In the genomic region with DNA sequence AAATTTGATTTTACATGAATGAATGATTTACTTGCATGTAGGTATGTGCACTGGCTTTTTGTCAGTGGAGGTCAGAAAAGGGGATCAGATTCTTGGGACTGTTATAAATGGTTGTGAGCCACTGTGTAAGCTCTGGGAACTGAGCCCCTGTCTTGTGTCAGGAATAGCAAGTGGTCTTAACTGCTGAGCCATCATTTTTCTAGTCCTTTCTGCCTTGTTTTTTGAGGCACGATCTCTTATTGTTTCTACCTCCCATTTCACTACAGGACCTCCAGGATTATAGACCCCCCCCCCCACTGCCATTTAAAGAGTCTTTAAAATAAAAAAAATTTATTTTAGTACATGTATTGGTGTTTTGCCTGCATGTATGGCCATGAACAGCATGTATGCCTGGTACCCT, we compare ENCODE assay signal across 18 mouse cellular contexts.
"Had no signal": no experiment of that assay in that cellular context is flagged by ENCODE, and none has a peak within 500 bp of the region (broad histone marks: within the 10 kb centered on the region; RNA-seq: fewer than 3 reads in every experiment).

No protein-coding gene starts in this region.

- H3K4me3 ChIP-seq: midbrain, embryonic 10.5 days; midbrain, embryonic 12.5 days; myocyte; neural tube, embryonic 13.5 days; neural tube, embryonic 15.5 days had no signal

- H3K27ac ChIP-seq: midbrain, embryonic 10.5 days; midbrain, embryonic 12.5 days; neural tube, embryonic 13.5 days; neural tube, embryonic 15.5 days had no signal

- H3K27me3 ChIP-seq: midbrain, embryonic 12.5 days; neural tube, embryonic 13.5 days; neural tube, embryonic 15.5 days had no signal

- H3K36me3 ChIP-seq: midbrain, embryonic 10.5 days; midbrain, embryonic 12.5 days; neural tube, embryonic 13.5 days; neural tube, embryonic 15.5 days had no signal

- H3K9ac ChIP-seq: lung, embryonic 14.5 days; midbrain, embryonic 12.5 days; neural tube, embryonic 13.5 days; neural tube, embryonic 15.5 days had no signal

- H3K9me3 ChIP-seq: midbrain, embryonic 10.5 days; midbrain, embryonic 12.5 days; neural tube, embryonic 13.5 days; neural tube, embryonic 15.5 days had no signal

- DNase-seq: lung, adult 18-20 months; lung, embryonic 14.5 days; lung, postnatal 10 days; lung, postnatal 4 days; midbrain, embryonic 14.5 days; retina, postnatal 1 day; right cerebral cortex, adult 18-20 months; right cerebral cortex, postnatal 25 days; right cerebral cortex, postnatal 4 days; spleen, adult 18-20 months; thymus, adult 18-20 months; thymus, postnatal 14 days; thymus, postnatal 36 days had no signal
